Mouse (Mus musculus) right cerebral cortex, postnatal 4 days (tissue): ENCODE measurements around the gene Rab6b.
A peak's percentile ranks its signal among the peaks of the same experiment; 100 is the strongest.

Source experiments
- DNase-seq: peaks from one replicate; pipeline ENCODE4 v3.0.0-alpha.2; 2022

Rab6b gene

GRCm38 (mm10) chr9:103108943-103109670 lies 2.5 kb upstream of the Rab6b start:
- no peak for DNase-seq

- DNase-seq: no peak
Observed at GRCm38 (mm10) chr9:103109911-103110310, 1.7 kb upstream of the Rab6b start.

GRCm38 (mm10) chr9:103110727-103111501 lies 673 bp upstream of the Rab6b start:
- no peak for DNase-seq

GRCm38 (mm10) chr9:103112471-103113271 lies 1.1 kb downstream of the Rab6b start:
- DNase-seq: peak; percentile 49

- DNase-seq: no peak
Observed at GRCm38 (mm10) chr9:103113351-103113750, 1.8 kb downstream of the Rab6b start.

- DNase-seq: no peak
Observed at GRCm38 (mm10) chr9:103114326-103114725, 2.7 kb downstream of the Rab6b start.

GRCm38 (mm10) chr9:103114901-103115300 lies 3.3 kb downstream of the Rab6b start:
- DNase-seq: no peak

- no peak for DNase-seq
Observed at GRCm38 (mm10) chr9:103116941-103117340, 5.4 kb downstream of the Rab6b start.

GRCm38 (mm10) chr9:103117495-103117894 lies 5.9 kb downstream of the Rab6b start:
- DNase-seq: no peak

- DNase-seq: no peak
Observed at GRCm38 (mm10) chr9:103117951-103118350, 6.4 kb downstream of the Rab6b start.

GRCm38 (mm10) chr9:103118651-103119275 lies 7.2 kb downstream of the Rab6b start:
- no peak for DNase-seq

- no peak for DNase-seq
Observed at GRCm38 (mm10) chr9:103119781-103120180, 8.2 kb downstream of the Rab6b start.

GRCm38 (mm10) chr9:103120231-103120630 lies 8.6 kb downstream of the Rab6b start:
- DNase-seq: no peak

- DNase-seq: no peak
Observed at GRCm38 (mm10) chr9:103121546-103121945, 10.0 kb downstream of the Rab6b start.

GRCm38 (mm10) chr9:103124746-103125145 lies 13.2 kb downstream of the Rab6b start:
- no peak for DNase-seq

- no peak for DNase-seq
Observed at GRCm38 (mm10) chr9:103133493-103134124, 22.0 kb downstream of the Rab6b start.

GRCm38 (mm10) chr9:103134450-103135030 lies 23.0 kb downstream of the Rab6b start:
- no peak for DNase-seq

GRCm38 (mm10) chr9:103139481-103139880 lies 27.9 kb downstream of the Rab6b start:
- DNase-seq: no peak

GRCm38 (mm10) chr9:103140384-103140783 lies 28.8 kb downstream of the Rab6b start:
- no peak for DNase-seq

GRCm38 (mm10) chr9:103141266-103141665 lies 29.7 kb downstream of the Rab6b start:
- no peak for DNase-seq

- DNase-seq: no peak
Observed at GRCm38 (mm10) chr9:103143881-103144280, 32.3 kb downstream of the Rab6b start.

GRCm38 (mm10) chr9:103145351-103145750 lies 33.8 kb downstream of the Rab6b start:
- no peak for DNase-seq
